ENCODE assay signal across 8 mouse cellular contexts in the genomic region with DNA sequence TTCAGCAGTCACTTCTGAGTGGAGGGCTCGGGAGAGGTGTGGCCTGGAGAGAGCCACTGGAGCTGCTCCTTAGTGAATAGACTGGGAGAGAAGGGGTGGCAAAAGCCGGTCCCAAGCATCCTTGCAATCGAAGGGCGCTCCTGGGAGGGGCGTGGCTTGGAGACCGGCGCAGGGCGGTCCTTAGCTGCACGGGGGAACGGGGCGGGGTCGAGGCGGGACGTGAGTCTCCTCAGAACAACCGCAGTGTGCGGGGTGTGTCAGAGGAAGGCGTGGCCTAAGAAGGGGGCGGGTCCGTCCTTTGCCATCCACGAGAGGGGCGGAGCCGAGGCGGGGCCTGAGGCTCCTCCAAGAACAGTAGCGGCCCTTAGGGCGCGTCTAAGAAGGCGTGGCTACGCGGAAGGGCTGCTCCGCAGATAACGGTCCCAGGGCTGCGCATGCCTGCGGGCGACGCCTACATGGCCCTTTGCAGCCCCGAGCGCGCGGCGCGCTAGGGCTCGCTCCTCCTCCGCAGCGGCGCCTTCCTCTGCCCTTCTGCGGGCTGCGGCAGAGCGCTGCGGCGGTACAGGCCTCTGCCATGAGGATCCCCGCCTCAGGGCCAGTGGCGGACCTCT. TPM values are rescaled to one million over a fixed set of nuclear protein-coding genes. Genes with fewer than 3 reads are reported as not detected.
DNase-seq lines count a peak whose midpoint lies in the region; ATAC-seq and TF ChIP-seq lines count a peak whose summit lies in the region.

No protein-coding gene starts in this region.

- H3K27ac ChIP-seq in embryonic facial prominence, embryonic 14.5 days (replicated peaks; ENCODE audit: low read depth, low read length): peak overlapping the region; percentile 84
- peak overlapping the region; percentile 82 for H3K27ac ChIP-seq in limb, embryonic 14.5 days (replicated peaks; ENCODE audit: low read depth, low read length)

- DNase-seq in 3T3-L1 (ENCODE audit: low read depth, low spot score): peak; percentile 99
- peak; percentile 85 to 97 for DNase-seq in adrenal gland, postnatal 4 days (ENCODE audit: low spot score in 2 of 2)
- peak; percentile 99 for DNase-seq in embryonic facial prominence, embryonic 14.5 days (ENCODE audit: low spot score)
- peak; percentile 99 for DNase-seq in heart, adult 8-10 months (ENCODE audit: low spot score)
- peak; percentile 98 for DNase-seq in kidney, adult 9 months
- peak; percentile 98 for DNase-seq in limb, embryonic 14.5 days (ENCODE audit: low spot score)
- DNase-seq in monocyte, adult 2 months (ENCODE audit: low read depth in 1 of 2, low spot score in 2 of 2): peak; percentile 98
- peak; percentile 100 for DNase-seq in spleen, postnatal 36 days (ENCODE audit: low spot score in 2 of 2)

- H3K9ac ChIP-seq in embryonic facial prominence, embryonic 14.5 days (ENCODE audit: low read depth, low read length): peak overlapping the region; percentile 74
- H3K9ac ChIP-seq in limb, embryonic 14.5 days (ENCODE audit: low read depth, low read length, severe bottlenecking): peak overlapping the region; percentile 80

- peak overlapping the region; percentile 67 for H3K4me3 ChIP-seq in embryonic facial prominence, embryonic 14.5 days (ENCODE audit: low read depth, low read length)
- H3K4me3 ChIP-seq in limb, embryonic 14.5 days (replicated peaks; ENCODE audit: low read length): peak overlapping the region; percentile 78

- peaks cover 7% of the 10 kb centered on the region; the same call in 1 of the 2 replicates for H3K4me1 ChIP-seq in embryonic facial prominence, embryonic 14.5 days (ENCODE audit: control insufficient read depth, insufficient read depth, low read length)
- peaks cover 8% of the 10 kb centered on the region for H3K4me1 ChIP-seq in limb, embryonic 14.5 days (ENCODE audit: control insufficient read depth, insufficient read depth, low read length)

- no peaks in the 10 kb centered on the region; the same call in 1 of the 2 replicates for H3K36me3 ChIP-seq in embryonic facial prominence, embryonic 14.5 days (ENCODE audit: control insufficient read depth, insufficient read depth, low read length)
- no peaks in the 10 kb centered on the region; the same call in 1 of the 2 replicates for H3K36me3 ChIP-seq in limb, embryonic 14.5 days (ENCODE audit: control insufficient read depth, insufficient read depth, low read length)

- 2% methylated on average over 18 of the region's 52 CpGs for WGBS in embryonic facial prominence, embryonic 14.5 days
- under 1% methylated on average over 42 of the region's 52 CpGs for WGBS in limb, embryonic 14.5 days

- H3K9me3 ChIP-seq in embryonic facial prominence, embryonic 14.5 days (ENCODE audit: control insufficient read depth, low read length): no peaks in the 10 kb centered on the region
- no peaks in the 10 kb centered on the region for H3K9me3 ChIP-seq in limb, embryonic 14.5 days (ENCODE audit: control insufficient read depth, low read length)

- peak; percentile 97 for ATAC-seq in embryonic facial prominence, embryonic 14.5 days (ENCODE audit: low read depth)
- ATAC-seq in limb, embryonic 14.5 days (ENCODE audit: low FRiP score, low read depth): peak; percentile 98

- peak overlapping the region; percentile 83 for H3K4me2 ChIP-seq in embryonic facial prominence, embryonic 14.5 days (ENCODE audit: low read depth, low read length)
- peak overlapping the region; percentile 73 for H3K4me2 ChIP-seq in limb, embryonic 14.5 days (replicated peaks; ENCODE audit: low read depth, low read length, severe bottlenecking)

- H3K27me3 ChIP-seq in embryonic facial prominence, embryonic 14.5 days (replicated peaks; ENCODE audit: control insufficient read depth, insufficient read depth, low read length): no peaks in the 10 kb centered on the region
- H3K27me3 ChIP-seq in limb, embryonic 14.5 days (ENCODE audit: control insufficient read depth, insufficient read depth, low read length): no peaks in the 10 kb centered on the region

- TF ChIP-seq POLR2A in limb, embryonic 14.5 days (IDR thresholded peaks at IDR 0.05; ENCODE audit: borderline replicate concordance, extremely low read depth, insufficient read depth, insufficient read length): 0 out of 2 replicates have a peak, but pooled peaks have one; percentile 67

RNA-seq across cellular contexts. Expression of a gene that starts 34.4 kb away (rescaled TPM):
- total RNA-seq in adrenal gland, postnatal 4 days (2021): 10 to 100 TPM; 12.6 to 12.9 TPM
- 5.0 and 5.2 TPM in 2 replicates for polyA plus RNA-seq in embryonic facial prominence, embryonic 14.5 days (2014; fragmentation: Nextera tagmentation; extraction: Ambion mirVana)
- total RNA-seq in heart, adult 8-10 months (2022): 10 to 100 TPM; 21.1 to 33.7 (median 25.7) TPM
- polyA plus RNA-seq in limb, embryonic 14.5 days (2012; rRNA removed): 3.7 and 3.8 TPM in 2 replicates
- 3.9 and 4.2 TPM in 2 replicates for polyA plus RNA-seq in limb, embryonic 14.5 days (2014; fragmentation: Nextera tagmentation; extraction: Ambion mirVana)

Comparison
In these comparisons a context has a peak if more than half of its experiments do, and no peak if none do; other contexts are left out.
1. Peak in every context shown above with its lines: DNase-seq, ATAC-seq, H3K4me3 ChIP-seq and H3K27ac ChIP-seq.